Mouse (Mus musculus): ENCODE measurements around the gene Olfr108.

Gene Olfr108

GRCm38 (mm10) chr17:37445180-37445579, at the start of gene Olfr108:
TSS of gene Olfr108 (plus strand) at chr17:37445480.
- DNase-seq (ENCODE audit: low read depth in 2 of 2, low spot score in 2 of 2) = no peak

DNA sequence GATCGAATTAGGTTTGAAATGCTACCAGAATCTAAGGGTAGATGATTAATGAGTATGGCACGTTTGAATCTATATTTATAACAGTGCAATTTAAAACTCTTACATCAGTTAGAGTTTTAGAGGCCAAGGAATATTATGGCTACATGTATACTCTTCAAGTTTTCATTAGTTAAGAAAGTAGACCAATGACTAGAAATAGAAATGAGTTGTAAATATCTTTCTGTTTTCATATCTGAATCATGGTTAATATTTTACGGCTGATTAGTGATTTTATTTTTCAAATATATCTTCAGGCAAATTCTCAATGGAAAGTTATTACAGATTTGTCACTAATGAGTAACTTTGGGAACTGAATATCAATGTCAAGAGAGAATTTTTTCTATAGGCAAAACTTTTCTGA, 46.4 kb upstream of the Olfr108 start, which contains the start of gene Olfr107:
Olfr107 (plus strand) TSS at position 301 of the 400 bp plus-strand sequence.
- DNase-seq (ENCODE audit: low read depth in 2 of 2, low spot score in 2 of 2) = no peak

- DNase-seq (ENCODE audit: low read depth in 2 of 2, low spot score in 2 of 2) = no peak
These were observed 31.9 kb upstream of the Olfr108 start for GRCm38 (mm10) chr17:37413380-37413779.

GRCm38 (mm10) chr17:37458616-37459015, 13.3 kb downstream of the Olfr108 start, which contains the start of gene Olfr109:
TSS of gene Olfr109 (plus strand) at chr17:37458916.
- no peak for DNase-seq (ENCODE audit: low read depth in 2 of 2, low spot score in 2 of 2)

- no peak for DNase-seq (ENCODE audit: low read depth in 2 of 2, low spot score in 2 of 2)
These were observed 38.2 kb downstream of the Olfr108 start, which contains the start of gene H2-M2 for GRCm38 (mm10) chr17:37483452-37483851. TSS of gene H2-M2 (minus strand) at chr17:37483552.

GRCm38 (mm10) chr17:37491930-37492518, 46.7 kb downstream of the Olfr108 start, which contains the start of gene Olfr110:
TSS of gene Olfr110 (plus strand) at chr17:37492468.
- no peak for DNase-seq (ENCODE audit: low read depth in 2 of 2, low spot score in 2 of 2)

Measured in CD8-positive naive resting alpha-beta T cell, adult 2 months (primary cell).